Mouse (Mus musculus) left cerebral cortex, postnatal 4 days (tissue): ENCODE data around the gene Arpc3. TPM values are rescaled to one million over a fixed set of nuclear protein-coding genes. Genes with fewer than 3 reads are reported as not detected.
A peak's percentile ranks its signal among the peaks of the same experiment; 100 is the strongest.

Experiments used
- DNase-seq: peaks from one replicate; pipeline ENCODE4 v3.0.0-alpha.2; 2022
- intact Hi-C: fragments of 180-260 bp; cut with DNase I; formaldehyde crosslinking; loops from one replicate; pipeline ENCODE4 v1.15.1; 2025
- total RNA-seq, 2 experiments: library from RNA; stranded (reverse); gene quantifications; 2 replicates each; pipeline ENCODE4 v1.2.3; 2021

Arpc3 gene
- total RNA-seq, result 100 to 1,000 TPM; 258 to 271 TPM

GRCm38 (mm10) chr5:122391786-122392180 lies at the start of gene Arpc3:
Gene Arpc3 (plus strand): TSS chr5:122391878.
- intact Hi-C loops, result no loop called here
- peak; percentile 93 for DNase-seq

- intact Hi-C loops, result loop anchor here (5.0 kb wide), 1 partner anchor 211 kb away; no protein-coding TSS in a partner anchor
- DNase-seq, result no peak
Measured at GRCm38 (mm10) chr5:122342874-122343273, 48.8 kb upstream of the Arpc3 start.

- no peak for DNase-seq
- intact Hi-C loops, result loop anchor here (2.0 to 5.0 kb wide), 2 partner anchors 77 to 211 kb away; no protein-coding TSS in a partner anchor
Measured at GRCm38 (mm10) chr5:122343768-122344167, 47.9 kb upstream of the Arpc3 start.

GRCm38 (mm10) chr5:122344260-122344659 lies 47.4 kb upstream of the Arpc3 start:
- intact Hi-C loops, result loop anchor here (2.0 to 5.0 kb wide), 2 partner anchors 77 to 212 kb away; no protein-coding TSS in a partner anchor
- peak; percentile 78 for DNase-seq

- intact Hi-C loops, result loop anchor here (2.0 kb wide), 1 partner anchor 79 kb away; no protein-coding TSS in a partner anchor
- peak; percentile 8 for DNase-seq
Measured at GRCm38 (mm10) chr5:122345777-122346176, 45.9 kb upstream of the Arpc3 start.

GRCm38 (mm10) chr5:122353807-122354491 lies 37.7 kb upstream of the Arpc3 start, which contains the start of the genes Rad9b and Vps29:
Gene Rad9b (minus strand): TSS chr5:122354233.
Gene Vps29 (plus strand): TSS chr5:122354369.
- intact Hi-C loops, result no loop called here
- DNase-seq, result peak; percentile 98

- DNase-seq, result no peak
- intact Hi-C loops, result no loop called here
Measured at GRCm38 (mm10) chr5:122354492-122355067, 37.1 kb upstream of the Arpc3 start.

GRCm38 (mm10) chr5:122371591-122372191 lies 20.0 kb upstream of the Arpc3 start, which contains the start of gene Gpn3:
Gene Gpn3 (plus strand): TSS chr5:122371876.
- peak; percentile 73 for DNase-seq

GRCm38 (mm10) chr5:122372192-122372769 lies 19.4 kb upstream of the Arpc3 start, which contains the start of gene Fam216a:
Gene Fam216a (minus strand): TSS chr5:122372364.
- intact Hi-C loops, result no loop called here
- DNase-seq, result peak; percentile 99

More at GRCm38 (mm10) chr5:122371591-122372191, 20.0 kb upstream of the Arpc3 start, which contains the start of gene Gpn3:
- intact Hi-C loops, result no loop called here

GRCm38 (mm10) chr5:122372878-122373277 lies 18.8 kb upstream of the Arpc3 start:
- intact Hi-C loops, result no loop called here
- DNase-seq, result no peak

- intact Hi-C loops, result no loop called here
- DNase-seq, result no peak
Measured at GRCm38 (mm10) chr5:122377101-122377833, 14.4 kb upstream of the Arpc3 start.

- intact Hi-C loops, result no loop called here
Measured at GRCm38 (mm10) chr5:122378171-122378570, 13.5 kb upstream of the Arpc3 start.

GRCm38 (mm10) chr5:122379374-122380155 lies 12.1 kb upstream of the Arpc3 start:
- DNase-seq, result peak; percentile 86
- intact Hi-C loops, result no loop called here

More at GRCm38 (mm10) chr5:122378171-122378570, 13.5 kb upstream of the Arpc3 start:
- no peak for DNase-seq

- intact Hi-C loops, result no loop called here
Measured at GRCm38 (mm10) chr5:122390006-122390405, 1.7 kb upstream of the Arpc3 start.

GRCm38 (mm10) chr5:122390671-122391070 lies 1.0 kb upstream of the Arpc3 start:
- intact Hi-C loops, result no loop called here

More at GRCm38 (mm10) chr5:122390006-122390405, 1.7 kb upstream of the Arpc3 start:
- no peak for DNase-seq

GRCm38 (mm10) chr5:122391178-122391785 lies 396 bp upstream of the Arpc3 start:
- DNase-seq, result no peak
- intact Hi-C loops, result no loop called here

More at GRCm38 (mm10) chr5:122390671-122391070, 1.0 kb upstream of the Arpc3 start:
- no peak for DNase-seq

- DNase-seq, result no peak
- intact Hi-C loops, result no loop called here
Measured at GRCm38 (mm10) chr5:122392227-122393004, 738 bp downstream of the Arpc3 start.

- peak; percentile 77 for DNase-seq
- intact Hi-C loops, result no loop called here
Measured at GRCm38 (mm10) chr5:122393887-122394286, 2.2 kb downstream of the Arpc3 start.
